Mouse (Mus musculus): ENCODE measurements around the gene Tacr2. TPM values are rescaled to one million over a fixed set of nuclear protein-coding genes. Genes with fewer than 3 reads are reported as not detected.
A peak's percentile ranks its signal among the peaks of the same experiment; 100 is the strongest.

The Tacr2 gene
- polyA plus RNA-seq, 1 experiment from 2014 or later, result not detected

- peaks cover 2% of the 10 kb centered on the region; the same call in 1 of the 2 replicates for H3K36me3 ChIP-seq (ENCODE audit: control insufficient read depth, insufficient read depth, low read length)
- 40% methylated on average over 4 of the region's 4 CpGs for WGBS
- no peaks in the 10 kb centered on the region for H3K4me1 ChIP-seq (ENCODE audit: control insufficient read depth, insufficient read depth, low read length)
- ATAC-seq (ENCODE audit: insufficient number of reproducible peaks, low FRiP score, low TSS enrichment, low read depth) (no peak), DNase-seq (ENCODE audit: low spot score) (peak; percentile 91)
- no peak overlapping the region for H3K9ac ChIP-seq (ENCODE audit: low read length)
- no peak overlapping the region for H3K27ac ChIP-seq (replicated peaks; ENCODE audit: low read depth, low read length)
- H3K4me2 ChIP-seq (ENCODE audit: low read depth, severe bottlenecking), result no peak overlapping the region
- H3K4me3 ChIP-seq (ENCODE audit: low read depth, low read length), result no peak overlapping the region
- no peaks in the 10 kb centered on the region for H3K27me3 ChIP-seq (ENCODE audit: control insufficient read depth, insufficient read depth, low read length)
- H3K9me3 ChIP-seq (ENCODE audit: control insufficient read depth, low read length), result no peaks in the 10 kb centered on the region
Observed at GRCm38 (mm10) chr10:62275235-62275634, 23.0 kb downstream of the Tacr2 start.

- Histone ChIP-seq H3K4me1 (ENCODE audit: control insufficient read depth, insufficient read depth, low read length) (no peaks in the 10 kb centered on the region), H3K27me3 (ENCODE audit: control insufficient read depth, insufficient read depth, low read length) (no peaks in the 10 kb centered on the region), H3K9ac (ENCODE audit: low read length) (no peak overlapping the region), H3K36me3 (ENCODE audit: control insufficient read depth, insufficient read depth, low read length) (peaks cover 7% of the 10 kb centered on the region; the same call in 1 of the 2 replicates), H3K27ac (replicated peaks; ENCODE audit: low read depth, low read length) (no peak overlapping the region), H3K4me3 (ENCODE audit: low read depth, low read length) (no peak overlapping the region), H3K4me2 (ENCODE audit: low read depth, severe bottlenecking) (no peak overlapping the region), H3K9me3 (ENCODE audit: control insufficient read depth, low read length) (no peaks in the 10 kb centered on the region)
- 96% methylated on average over 18 of the region's 19 CpGs for WGBS
- no peak for ATAC-seq (ENCODE audit: insufficient number of reproducible peaks, low FRiP score, low TSS enrichment, low read depth)
- no peak for DNase-seq (ENCODE audit: low spot score)
Observed at GRCm38 (mm10) chr10:62277499-62278293, 25.5 kb downstream of the Tacr2 start.

- Histone ChIP-seq H3K27ac (replicated peaks; ENCODE audit: low read depth, low read length) (no peak overlapping the region), H3K4me1 (ENCODE audit: control insufficient read depth, insufficient read depth, low read length) (no peaks in the 10 kb centered on the region), H3K9me3 (ENCODE audit: control insufficient read depth, low read length) (no peaks in the 10 kb centered on the region), H3K9ac (ENCODE audit: low read length) (no peak overlapping the region), H3K36me3 (ENCODE audit: control insufficient read depth, insufficient read depth, low read length) (peaks cover 7% of the 10 kb centered on the region; the same call in 1 of the 2 replicates), H3K4me2 (ENCODE audit: low read depth, severe bottlenecking) (no peak overlapping the region), H3K4me3 (ENCODE audit: low read depth, low read length) (no peak overlapping the region), H3K27me3 (ENCODE audit: control insufficient read depth, insufficient read depth, low read length) (no peaks in the 10 kb centered on the region)
- DNase-seq (ENCODE audit: low spot score), result no peak
- ATAC-seq (ENCODE audit: insufficient number of reproducible peaks, low FRiP score, low TSS enrichment, low read depth), result no peak
- WGBS, result 63% methylated on average over 3 of the region's 3 CpGs
Observed at GRCm38 (mm10) chr10:62279066-62279465, 26.8 kb downstream of the Tacr2 start.

- Histone ChIP-seq H3K4me3 (ENCODE audit: low read depth, low read length) (no peak overlapping the region), H3K27ac (replicated peaks; ENCODE audit: low read depth, low read length) (no peak overlapping the region), H3K9me3 (ENCODE audit: control insufficient read depth, low read length) (no peaks in the 10 kb centered on the region), H3K4me1 (ENCODE audit: control insufficient read depth, insufficient read depth, low read length) (no peaks in the 10 kb centered on the region), H3K27me3 (ENCODE audit: control insufficient read depth, insufficient read depth, low read length) (no peaks in the 10 kb centered on the region), H3K36me3 (ENCODE audit: control insufficient read depth, insufficient read depth, low read length) (peaks cover 5% of the 10 kb centered on the region; the same call in 1 of the 2 replicates), H3K4me2 (ENCODE audit: low read depth, severe bottlenecking) (no peak overlapping the region), H3K9ac (ENCODE audit: low read length) (no peak overlapping the region)
- DNase-seq (ENCODE audit: low spot score) (no peak), ATAC-seq (ENCODE audit: insufficient number of reproducible peaks, low FRiP score, low TSS enrichment, low read depth) (no peak)
- WGBS, result 85% methylated on average over 4 of the region's 4 CpGs
Observed at GRCm38 (mm10) chr10:62279671-62280070, 27.4 kb downstream of the Tacr2 start.

- ATAC-seq (ENCODE audit: insufficient number of reproducible peaks, low FRiP score, low TSS enrichment, low read depth) (no peak), DNase-seq (ENCODE audit: low spot score) (no peak)
Observed at GRCm38 (mm10) chr10:62282782-62283181, 30.5 kb downstream of the Tacr2 start.

GRCm38 (mm10) chr10:62283206-62283792, 31.1 kb downstream of the Tacr2 start:
- Histone ChIP-seq H3K9me3 (ENCODE audit: control insufficient read depth, low read length) (no peaks in the 10 kb centered on the region), H3K36me3 (ENCODE audit: control insufficient read depth, insufficient read depth, low read length) (peaks cover 6% of the 10 kb centered on the region; the same call in 1 of the 2 replicates)

More at GRCm38 (mm10) chr10:62282782-62283181, 30.5 kb downstream of the Tacr2 start:
- Histone ChIP-seq H3K4me2 (ENCODE audit: low read depth, severe bottlenecking) (no peak overlapping the region), H3K27me3 (ENCODE audit: control insufficient read depth, insufficient read depth, low read length) (no peaks in the 10 kb centered on the region), H3K4me1 (ENCODE audit: control insufficient read depth, insufficient read depth, low read length) (no peaks in the 10 kb centered on the region), H3K9ac (ENCODE audit: low read length) (no peak overlapping the region), H3K27ac (replicated peaks; ENCODE audit: low read depth, low read length) (no peak overlapping the region), H3K4me3 (ENCODE audit: low read depth, low read length) (no peak overlapping the region), H3K9me3 (ENCODE audit: control insufficient read depth, low read length) (no peaks in the 10 kb centered on the region), H3K36me3 (ENCODE audit: control insufficient read depth, insufficient read depth, low read length) (peaks cover 6% of the 10 kb centered on the region; the same call in 1 of the 2 replicates)
- WGBS, result 51% methylated on average over 9 of the region's 9 CpGs

GRCm38 (mm10) chr10:62287460-62288124, 35.4 kb downstream of the Tacr2 start:
- Histone ChIP-seq H3K27me3 (ENCODE audit: control insufficient read depth, insufficient read depth, low read length) (no peaks in the 10 kb centered on the region), H3K9ac (ENCODE audit: low read length) (no peak overlapping the region), H3K9me3 (ENCODE audit: control insufficient read depth, low read length) (no peaks in the 10 kb centered on the region), H3K4me3 (ENCODE audit: low read depth, low read length) (no peak overlapping the region), H3K4me2 (ENCODE audit: low read depth, severe bottlenecking) (no peak overlapping the region), H3K27ac (replicated peaks; ENCODE audit: low read depth, low read length) (no peak overlapping the region), H3K4me1 (ENCODE audit: control insufficient read depth, insufficient read depth, low read length) (no peaks in the 10 kb centered on the region), H3K36me3 (ENCODE audit: control insufficient read depth, insufficient read depth, low read length) (peaks cover 2% of the 10 kb centered on the region; the same call in 1 of the 2 replicates)
- 83% methylated on average over 6 of the region's 6 CpGs for WGBS
- ATAC-seq (ENCODE audit: insufficient number of reproducible peaks, low FRiP score, low TSS enrichment, low read depth) (no peak), DNase-seq (ENCODE audit: low spot score) (no peak)

More at GRCm38 (mm10) chr10:62283206-62283792, 31.1 kb downstream of the Tacr2 start:
- H3K9ac ChIP-seq (ENCODE audit: low read length), result no peak overlapping the region
- WGBS, result 78% methylated on average over 4 of the region's 4 CpGs
- no peak overlapping the region for H3K4me3 ChIP-seq (ENCODE audit: low read depth, low read length)
- no peaks in the 10 kb centered on the region for H3K4me1 ChIP-seq (ENCODE audit: control insufficient read depth, insufficient read depth, low read length)
- no peak for ATAC-seq (ENCODE audit: insufficient number of reproducible peaks, low FRiP score, low TSS enrichment, low read depth)
- H3K27ac ChIP-seq (replicated peaks; ENCODE audit: low read depth, low read length), result no peak overlapping the region
- no peak for DNase-seq (ENCODE audit: low spot score)
- no peak overlapping the region for H3K4me2 ChIP-seq (ENCODE audit: low read depth, severe bottlenecking)
- no peaks in the 10 kb centered on the region for H3K27me3 ChIP-seq (ENCODE audit: control insufficient read depth, insufficient read depth, low read length)

- DNase-seq (ENCODE audit: low spot score) (no peak), ATAC-seq (ENCODE audit: insufficient number of reproducible peaks, low FRiP score, low TSS enrichment, low read depth) (no peak)
- H3K27me3 ChIP-seq (ENCODE audit: control insufficient read depth, insufficient read depth, low read length), result no peaks in the 10 kb centered on the region
- peaks cover 2% of the 10 kb centered on the region; the same call in 1 of the 2 replicates for H3K36me3 ChIP-seq (ENCODE audit: control insufficient read depth, insufficient read depth, low read length)
- H3K27ac ChIP-seq (replicated peaks; ENCODE audit: low read depth, low read length), result no peak overlapping the region
- H3K9me3 ChIP-seq (ENCODE audit: control insufficient read depth, low read length), result no peaks in the 10 kb centered on the region
- WGBS, result 90% methylated on average over 4 of the region's 4 CpGs
- H3K4me3 ChIP-seq (ENCODE audit: low read depth, low read length), result no peak overlapping the region
- no peak overlapping the region for H3K9ac ChIP-seq (ENCODE audit: low read length)
- H3K4me2 ChIP-seq (ENCODE audit: low read depth, severe bottlenecking), result no peak overlapping the region
- no peaks in the 10 kb centered on the region for H3K4me1 ChIP-seq (ENCODE audit: control insufficient read depth, insufficient read depth, low read length)
Observed at GRCm38 (mm10) chr10:62294112-62294511, 41.9 kb downstream of the Tacr2 start.
